Mouse (Mus musculus) mature B cell (primary cell): ENCODE measurements around the gene Nus1.

ENCODE experiments used
- in situ Hi-C: fragments of 300-500 bp; cut with MboI; formaldehyde crosslinking; loops from 2 replicates; pipeline ENCODE4 v1.14.3; 2019

Gene Nus1

GRCm38 (mm10) chr10:52417299-52417997 lies at the start of gene Nus1:
Gene Nus1, plus strand, starts transcription at chr10:52417547.
- in situ Hi-C loops = no loop called here

- in situ Hi-C loops = no loop called here
These were observed 49.0 kb upstream of the Nus1 start for GRCm38 (mm10) chr10:52368376-52368775.

GRCm38 (mm10) chr10:52373834-52374233 lies 43.5 kb upstream of the Nus1 start:
- in situ Hi-C loops = no loop called here

GRCm38 (mm10) chr10:52374651-52375050 lies 42.7 kb upstream of the Nus1 start:
- in situ Hi-C loops = loop anchor here (25.0 kb wide), 2 partner anchors 137 to 912 kb away; partner anchors contain the start of gene Dcbld1

- in situ Hi-C loops = loop anchor here (25.0 kb wide), 2 partner anchors 139 to 914 kb away; partner anchors contain the start of gene Dcbld1
These were observed 40.9 kb upstream of the Nus1 start for GRCm38 (mm10) chr10:52376422-52376821.

- in situ Hi-C loops = loop anchor here (25.0 kb wide), 2 partner anchors 141 to 916 kb away; partner anchors contain the start of gene Dcbld1
These were observed 39.5 kb upstream of the Nus1 start for GRCm38 (mm10) chr10:52377813-52378212.

- in situ Hi-C loops = loop anchor here (25.0 kb wide), 2 partner anchors 144 to 919 kb away; partner anchors contain the start of gene Dcbld1
These were observed 36.0 kb upstream of the Nus1 start for GRCm38 (mm10) chr10:52381321-52381801.

- in situ Hi-C loops = loop anchor here (25.0 kb wide), 2 partner anchors 145 to 920 kb away; partner anchors contain the start of gene Dcbld1
These were observed 35.3 kb upstream of the Nus1 start, which contains the start of gene Gopc for GRCm38 (mm10) chr10:52381845-52382591. Gene Gopc, minus strand, starts transcription at chr10:52382124.

GRCm38 (mm10) chr10:52383022-52383421 lies 34.3 kb upstream of the Nus1 start:
- in situ Hi-C loops = loop anchor here (25.0 kb wide), 2 partner anchors 146 to 921 kb away; partner anchors contain the start of gene Dcbld1

- in situ Hi-C loops = loop anchor here (25.0 kb wide), 2 partner anchors 146 to 921 kb away; partner anchors contain the start of gene Dcbld1
These were observed 33.8 kb upstream of the Nus1 start for GRCm38 (mm10) chr10:52383522-52383921.

GRCm38 (mm10) chr10:52384823-52385610 lies 32.3 kb upstream of the Nus1 start:
- in situ Hi-C loops = loop anchor here (25.0 kb wide), 2 partner anchors 148 to 923 kb away; partner anchors contain the start of gene Dcbld1

- in situ Hi-C loops = loop anchor here (25.0 kb wide), 2 partner anchors 150 to 925 kb away; partner anchors contain the start of gene Dcbld1
These were observed 30.2 kb upstream of the Nus1 start for GRCm38 (mm10) chr10:52387192-52387591.

GRCm38 (mm10) chr10:52388922-52389430 lies 28.4 kb upstream of the Nus1 start, which contains the start of gene Nepn:
Gene Nepn, plus strand, starts transcription at chr10:52388972.
- in situ Hi-C loops = loop anchor here (25.0 kb wide), 2 partner anchors 152 to 927 kb away; partner anchors contain the start of gene Dcbld1

GRCm38 (mm10) chr10:52389438-52389837 lies 27.9 kb upstream of the Nus1 start:
- in situ Hi-C loops = loop anchor here (25.0 kb wide), 2 partner anchors 152 to 927 kb away; partner anchors contain the start of gene Dcbld1

GRCm38 (mm10) chr10:52391208-52391607 lies 26.1 kb upstream of the Nus1 start:
- in situ Hi-C loops = loop anchor here (25.0 kb wide), 2 partner anchors 154 to 929 kb away; partner anchors contain the start of gene Dcbld1

GRCm38 (mm10) chr10:52396647-52397046 lies 20.7 kb upstream of the Nus1 start:
- in situ Hi-C loops = loop anchor here (25.0 kb wide), 2 partner anchors 159 to 934 kb away; partner anchors contain the start of gene Dcbld1

GRCm38 (mm10) chr10:52398715-52399114 lies 18.6 kb upstream of the Nus1 start:
- in situ Hi-C loops = loop anchor here (25.0 kb wide), 2 partner anchors 161 to 936 kb away; partner anchors contain the start of gene Dcbld1

GRCm38 (mm10) chr10:52399722-52400121 lies 17.6 kb upstream of the Nus1 start:
- in situ Hi-C loops = loop anchor here (25.0 kb wide), 2 partner anchors 162 to 937 kb away; partner anchors contain the start of gene Dcbld1

- in situ Hi-C loops = no loop called here
These were observed 12.2 kb upstream of the Nus1 start for GRCm38 (mm10) chr10:52405160-52405559.

GRCm38 (mm10) chr10:52407526-52407925 lies 9.8 kb upstream of the Nus1 start:
- in situ Hi-C loops = no loop called here
